Mouse (Mus musculus): ENCODE results near the gene Galnt4.
"Not testable (repeated sequence)": the region's sequence is repeated elsewhere in the genome, so short reads cannot be mapped to it uniquely, and the experiment has no call there.

Gene Galnt4

GRCm38 (mm10) chr10:99157697-99158096 lies 49.7 kb downstream of the Galnt4 start:
- not testable (repeated sequence) for DNase-seq (ENCODE audit: low spot score)

GRCm38 (mm10) chr10:99161987-99162582 lies 54.1 kb downstream of the Galnt4 start:
- DNase-seq (ENCODE audit: low spot score) = no peak
